In genomic region chr1:193082311-193082921, GRCm38 (mm10) we compare ENCODE assay signal across 11 mouse cellular contexts. TPM values are rescaled to one million over a fixed set of nuclear protein-coding genes. Genes with fewer than 3 reads are reported as not detected.
DNase-seq lines count a peak whose midpoint lies in the region; ATAC-seq and TF ChIP-seq lines count a peak whose summit lies in the region.
"Had no signal": no experiment of that assay in that cellular context is flagged by ENCODE, and none has a peak within 500 bp of the region (broad histone marks: within the 10 kb centered on the region; RNA-seq: fewer than 3 reads in every experiment).

No protein-coding gene starts in this region.

- no peak overlapping the region for H3K4me2 ChIP-seq in liver, embryonic 12.5 days
- no peak overlapping the region for H3K4me2 ChIP-seq in forebrain, embryonic 16.5 days (ENCODE audit: low read length)
- H3K4me2 ChIP-seq in intestine, postnatal 0 days (replicated peaks; ENCODE audit: low read depth): no peak overlapping the region
- H3K4me2 ChIP-seq: heart, embryonic 13.5 days had no signal

- H3K9me3 ChIP-seq in liver, embryonic 12.5 days (replicated peaks): no peaks in the 10 kb centered on the region
- no peaks in the 10 kb centered on the region for H3K9me3 ChIP-seq in forebrain, embryonic 16.5 days (ENCODE audit: control insufficient read depth, low read length)
- H3K9me3 ChIP-seq in intestine, postnatal 0 days (ENCODE audit: control insufficient read depth): no peaks in the 10 kb centered on the region
- H3K9me3 ChIP-seq: heart, embryonic 13.5 days had no signal

- no peaks in the 10 kb centered on the region for H3K79me2 ChIP-seq in liver, adult 2 months (ENCODE audit: control insufficient read depth, insufficient read depth, low read length)

- peak overlapping the region; percentile 62 for H3K27ac ChIP-seq in liver, adult 2 months (replicated peaks; ENCODE audit: insufficient read depth, low read depth, low read length)
- no peak overlapping the region for H3K27ac ChIP-seq in liver, embryonic 12.5 days
- peak overlapping the region; percentile 66 for H3K27ac ChIP-seq in brown adipose tissue, adult 24 weeks (replicated peaks; ENCODE audit: low read depth, low read length)
- H3K27ac ChIP-seq in forebrain, embryonic 16.5 days (ENCODE audit: low read length): peak overlapping the region; percentile 43
- H3K27ac ChIP-seq in intestine, postnatal 0 days (ENCODE audit: low read depth, low read length): no peak overlapping the region
- H3K27ac ChIP-seq: heart, embryonic 13.5 days had no signal

- H3K4me1 ChIP-seq in liver, adult 2 months (ENCODE audit: control insufficient read depth, insufficient read depth, low read length): peaks cover 4% of the 10 kb centered on the region; the same call in 1 of the 2 replicates
- H3K4me1 ChIP-seq in liver, embryonic 12.5 days: no peaks in the 10 kb centered on the region
- H3K4me1 ChIP-seq in brown adipose tissue, adult 24 weeks (ENCODE audit: control insufficient read depth, insufficient read depth, insufficient read length, low read length): peaks cover 12% of the 10 kb centered on the region; the same call in 1 of the 2 replicates
- H3K4me1 ChIP-seq in forebrain, embryonic 16.5 days (replicated peaks; ENCODE audit: control insufficient read depth, insufficient read depth, low read length): peaks cover 13% of the 10 kb centered on the region
- H3K4me1 ChIP-seq in intestine, postnatal 0 days (replicated peaks; ENCODE audit: control insufficient read depth, insufficient read depth, low read length): no peaks in the 10 kb centered on the region
- H3K4me1 ChIP-seq: heart, embryonic 13.5 days had no signal

- TF ChIP-seq POLR2A in liver, adult 2 months (IDR thresholded peaks at IDR 0.05; ENCODE audit: extremely low read depth, insufficient read depth, low read length): no peak

- 39% methylated on average over 10 of the region's 10 CpGs for WGBS in liver, adult 2 months
- WGBS in liver, embryonic 12.5 days (ENCODE audit: insufficient replicate concordance): 65% methylated on average over 10 of the region's 10 CpGs
- WGBS in forebrain, embryonic 16.5 days: 11% methylated on average over 10 of the region's 10 CpGs
- 58% methylated on average over 10 of the region's 10 CpGs for WGBS in intestine, postnatal 0 days

- ATAC-seq in liver, embryonic 12.5 days: no peak
- no peak for ATAC-seq in forebrain, embryonic 16.5 days
- no peak for ATAC-seq in intestine, postnatal 0 days

- no peak for TF ChIP-seq CTCF in liver, adult 2 months (IDR thresholded peaks at IDR 0.05; ENCODE audit: low read depth, low read length)
- TF ChIP-seq CTCF in intestine, postnatal 0 days (IDR thresholded peaks at IDR 0.05; ENCODE audit: low read depth): no peak

- H3K36me3 ChIP-seq in liver, adult 2 months (ENCODE audit: control insufficient read depth, insufficient read depth, low read length): no peaks in the 10 kb centered on the region
- no peaks in the 10 kb centered on the region for H3K36me3 ChIP-seq in liver, embryonic 12.5 days
- no peaks in the 10 kb centered on the region for H3K36me3 ChIP-seq in forebrain, embryonic 16.5 days (ENCODE audit: control insufficient read depth, insufficient read depth)
- H3K36me3 ChIP-seq in intestine, postnatal 0 days (ENCODE audit: control insufficient read depth, insufficient read depth): no peaks in the 10 kb centered on the region
- H3K36me3 ChIP-seq: heart, embryonic 13.5 days had no signal

- DNase-seq in liver, adult 2 months (ENCODE audit: extremely low read depth, low read depth, low spot score): peak; percentile 36
- peak; percentile 14 for DNase-seq in lung, postnatal 36 days
- DNase-seq in c-Kit-positive CD71-positive TER-119-positive erythroid progenitor cells, embryonic 14.5 days (ENCODE audit: low spot score): no peak
- DNase-seq in cerebellum, adult 9-10 months: no peak
- DNase-seq: cerebellum, postnatal 14 days; kidney, adult 2 months had no signal

- no peak overlapping the region for H3K4me3 ChIP-seq in liver, adult 2 months (ENCODE audit: insufficient read depth, low read depth, low read length)
- H3K4me3 ChIP-seq in liver, embryonic 12.5 days: no peak overlapping the region
- H3K4me3 ChIP-seq in brown adipose tissue, adult 24 weeks (ENCODE audit: insufficient read depth, low read depth, low read length): no peak overlapping the region
- H3K4me3 ChIP-seq in forebrain, embryonic 16.5 days (replicated peaks; ENCODE audit: low read length): no peak overlapping the region
- no peak overlapping the region for H3K4me3 ChIP-seq in intestine, postnatal 0 days (ENCODE audit: low read depth, low read length)
- H3K4me3 ChIP-seq: heart, embryonic 13.5 days had no signal

- no peaks in the 10 kb centered on the region for H3K27me3 ChIP-seq in liver, adult 2 months (ENCODE audit: control insufficient read depth, insufficient read depth, low read length)
- H3K27me3 ChIP-seq in liver, embryonic 12.5 days (replicated peaks): peaks cover 9% of the 10 kb centered on the region; the same call in 1 of the 2 replicates
- H3K27me3 ChIP-seq in forebrain, embryonic 16.5 days (replicated peaks; ENCODE audit: control insufficient read depth, insufficient read depth, low read length): no peaks in the 10 kb centered on the region
- H3K27me3 ChIP-seq in intestine, postnatal 0 days (replicated peaks; ENCODE audit: control insufficient read depth, insufficient read depth, low read length): no peaks in the 10 kb centered on the region

- no peak overlapping the region for H3K9ac ChIP-seq in liver, adult 2 months (ENCODE audit: low read depth, low read length)
- no peak overlapping the region for H3K9ac ChIP-seq in liver, embryonic 12.5 days
- no peak overlapping the region for H3K9ac ChIP-seq in forebrain, embryonic 16.5 days (replicated peaks; ENCODE audit: low read depth, low read length)
- H3K9ac ChIP-seq in intestine, postnatal 0 days (ENCODE audit: low read depth, low read length): no peak overlapping the region
- H3K9ac ChIP-seq: heart, embryonic 13.5 days had no signal

RNA-seq across cellular contexts. Expression of gene Syt14, which starts 46.8 kb away (rescaled TPM):
- total RNA-seq in liver, adult 2 months (2014; rRNA removed): under 0.01 and 0.20 TPM in 2 replicates
- polyA plus RNA-seq in liver, adult 2 months (2012; rRNA removed): not detected in 2 replicates
- 5.5 and 6.0 TPM in 2 replicates for polyA plus RNA-seq in liver, embryonic 12.5 days (2016; fragmentation: Nextera tagmentation; extraction: Ambion mirVana)
- polyA plus RNA-seq in brown adipose tissue, adult 24 weeks (2012; ENCODE audit: insufficient read depth, insufficient read length, missing spikeins): 0.87 and 1.0 TPM in 2 replicates
- polyA plus RNA-seq in forebrain, embryonic 16.5 days (2015; fragmentation: Nextera tagmentation; extraction: Ambion mirVana): 9.0 and 10.3 TPM in 2 replicates
- polyA plus RNA-seq in intestine, postnatal 0 days (2015; fragmentation: Nextera tagmentation; extraction: Ambion mirVana): 0.73 and 0.75 TPM in 2 replicates

RNA-seq across cellular contexts. Expression of gene Diexf, which starts 47.7 kb away (rescaled TPM):
- 5.2 and 6.2 TPM in 2 replicates for total RNA-seq in liver, adult 2 months (2014; rRNA removed)
- polyA plus RNA-seq in liver, adult 2 months (2012; rRNA removed): 8.0 and 11.0 TPM in 2 replicates
- 4.4 and 5.4 TPM in 2 replicates for polyA plus RNA-seq in liver, embryonic 12.5 days (2016; fragmentation: Nextera tagmentation; extraction: Ambion mirVana)
- 7.8 and 10.9 TPM in 2 replicates for polyA plus RNA-seq in brown adipose tissue, adult 24 weeks (2012; ENCODE audit: insufficient read depth, insufficient read length, missing spikeins)
- 11.3 and 13.9 TPM in 2 replicates for polyA plus RNA-seq in forebrain, embryonic 16.5 days (2015; fragmentation: Nextera tagmentation; extraction: Ambion mirVana)
- 1.7 and 1.8 TPM in 2 replicates for polyA plus RNA-seq in intestine, postnatal 0 days (2015; fragmentation: Nextera tagmentation; extraction: Ambion mirVana)

Comparison
In these comparisons a context has a peak if more than half of its experiments do, and no peak if none do; other contexts are left out.
1. H3K27ac ChIP-seq: peak in liver, adult 2 months (single experiment), brown adipose tissue, adult 24 weeks (single experiment) and forebrain, embryonic 16.5 days (single experiment); none in liver, embryonic 12.5 days (single experiment) and intestine, postnatal 0 days (single experiment).
2. DNase-seq: peak in liver, adult 2 months (single experiment) and lung, postnatal 36 days (single experiment); none in c-Kit-positive CD71-positive TER-119-positive erythroid progenitor cells, embryonic 14.5 days (single experiment) and cerebellum, adult 9-10 months (single experiment).